Mouse (Mus musculus) G1E (cell line): ENCODE measurements around the gene Phkb.

Experiments used
- CTCF ChIP-seq: IDR thresholded peaks from 2 replicates; pipeline ENCODE4 v1.5.1; 2012; ENCODE audit warnings: low read depth, low read length, inconsistent platforms, mixed read lengths
- GATA1 ChIP-seq: IDR thresholded peaks from 2 replicates; pipeline ENCODE4 v1.6.1; 2012; ENCODE audit warnings: borderline replicate concordance, low read length, inconsistent platforms, mixed read lengths
- GATA2 ChIP-seq: IDR thresholded peaks from 2 replicates; pipeline ENCODE4 v1.6.1; 2012; ENCODE audit warnings: low read depth, low read length, inconsistent platforms, borderline replicate concordance
- POLR2AphosphoS5 ChIP-seq: IDR thresholded peaks from 2 replicates; pipeline ENCODE4 v1.6.1; 2012; ENCODE audit warnings: low read depth, low read length, inconsistent platforms; ENCODE audit not compliant: insufficient replicate concordance
- TAL1 ChIP-seq: conservative IDR thresholded peaks from 2 replicates; pipeline ENCODE4 v1.6.1; 2012; ENCODE audit warnings: low read depth, low read length, inconsistent platforms, mixed read lengths

DNA sequence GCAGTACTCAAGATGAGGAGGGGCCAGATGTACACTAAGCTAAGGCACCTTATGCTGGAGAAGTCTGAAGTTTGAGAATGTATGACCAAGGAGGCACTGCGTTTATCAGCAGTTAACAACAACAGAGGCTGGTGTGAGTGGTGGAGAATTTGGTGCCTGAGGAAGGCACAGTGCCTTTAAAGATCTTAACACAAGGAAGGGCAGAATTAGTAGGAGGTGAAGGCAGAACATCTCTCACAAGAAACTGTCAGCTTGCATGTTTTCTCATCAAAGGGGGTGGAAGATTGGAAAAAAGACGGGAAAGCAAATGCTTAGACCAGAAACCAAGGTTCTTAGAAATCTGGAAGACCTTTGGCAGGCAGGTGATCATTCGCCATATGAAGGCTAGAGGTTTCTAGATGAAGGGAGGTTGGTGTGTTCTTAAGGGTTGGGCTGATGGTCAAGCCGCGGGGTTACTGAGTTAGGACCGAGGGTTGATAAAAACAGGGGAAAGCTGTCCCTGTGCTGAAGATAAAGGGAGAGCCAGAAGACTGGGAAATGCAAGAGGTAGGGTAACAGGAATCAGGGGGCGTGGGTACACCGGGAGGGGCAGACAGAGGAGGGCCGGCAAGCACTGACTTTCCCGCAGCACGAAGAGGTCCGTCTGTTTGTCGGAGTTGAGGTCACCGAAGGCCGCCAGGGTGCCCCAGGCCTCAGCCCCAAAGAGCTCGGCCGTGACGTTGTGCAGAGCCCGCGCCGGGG, 673 bp upstream of the Phkb start:
- TF ChIP-seq CTCF (no peak), POLR2AphosphoS5 (no peak), GATA1 (no peak), TAL1 (no peak), GATA2 (no peak)
